Mouse (Mus musculus) layer of hippocampus, postnatal 14 days (tissue): ENCODE data around the gene Nudt8. TPM values are rescaled to one million over a fixed set of nuclear protein-coding genes. Genes with fewer than 3 reads are reported as not detected.

Experiments used
- DNase-seq, 2 experiments: peaks; one replicate each; pipeline ENCODE4 v3.0.0; 2021 to 2022; ENCODE audit warnings: low spot score in 2 of 2, mixed read lengths in 1 of 2
- total RNA-seq, 2 experiments: library from RNA; stranded (reverse); gene quantifications; 2 replicates each; pipeline ENCODE4 v1.2.3; 2021

Gene Nudt8
- total RNA-seq, 2 experiments from 2014 or later, result 12.3 to 12.5 TPM

GRCm38 (mm10) chr19:3985261-3985681 lies 15.1 kb upstream of the Nudt8 start:
- no peak for DNase-seq

GRCm38 (mm10) chr19:3986334-3986733 lies 14.0 kb upstream of the Nudt8 start, which contains the start of gene Acy3:
Gene Acy3, plus strand, starts transcription at chr19:3986570.
- no peak for DNase-seq

- DNase-seq, result no peak
Measured at GRCm38 (mm10) chr19:3988066-3988465, 12.3 kb upstream of the Nudt8 start.

GRCm38 (mm10) chr19:3988750-3989149 lies 11.6 kb upstream of the Nudt8 start:
- no peak for DNase-seq

GRCm38 (mm10) chr19:3990804-3991203 lies 9.6 kb upstream of the Nudt8 start:
- DNase-seq, result no peak

- no peak for DNase-seq
Measured at GRCm38 (mm10) chr19:3991562-3991961, 8.8 kb upstream of the Nudt8 start.

- no peak for DNase-seq
Measured at GRCm38 (mm10) chr19:3991966-3992365, 8.4 kb upstream of the Nudt8 start.

- DNase-seq, result no peak
Measured at GRCm38 (mm10) chr19:3992416-3992815, 8.0 kb upstream of the Nudt8 start, which contains the start of gene Tbx10. Gene Tbx10, plus strand, starts transcription at chr19:3992752.

GRCm38 (mm10) chr19:3994932-3995331 lies 5.4 kb upstream of the Nudt8 start:
- no peak for DNase-seq

- DNase-seq, result no peak
Measured at GRCm38 (mm10) chr19:3995505-3995904, 4.9 kb upstream of the Nudt8 start.

- DNase-seq, result no peak
Measured at GRCm38 (mm10) chr19:3996106-3996505, 4.3 kb upstream of the Nudt8 start.

- DNase-seq, result no peak
Measured at GRCm38 (mm10) chr19:3996747-3997146, 3.6 kb upstream of the Nudt8 start.

GRCm38 (mm10) chr19:3997231-3997630 lies 3.1 kb upstream of the Nudt8 start:
- DNase-seq, result no peak

- no peak for DNase-seq
Measured at GRCm38 (mm10) chr19:3998335-3998734, 2.0 kb upstream of the Nudt8 start.

- DNase-seq, result no peak
Measured at GRCm38 (mm10) chr19:3999121-3999730, 1.2 kb upstream of the Nudt8 start.

GRCm38 (mm10) chr19:4000949-4001525 lies 657 bp downstream of the Nudt8 start:
- no peak for DNase-seq

GRCm38 (mm10) chr19:4001752-4002151 lies 1.4 kb downstream of the Nudt8 start:
- DNase-seq, result no peak

- no peak for DNase-seq
Measured at GRCm38 (mm10) chr19:4003112-4003511, 2.7 kb downstream of the Nudt8 start, which contains the start of gene Doc2g. Gene Doc2g, plus strand, starts transcription at chr19:4003313.

- DNase-seq, result no peak
Measured at GRCm38 (mm10) chr19:4003641-4004040, 3.3 kb downstream of the Nudt8 start.

GRCm38 (mm10) chr19:4004331-4004730 lies 4.0 kb downstream of the Nudt8 start:
- no peak for DNase-seq

- DNase-seq, result no peak
Measured at GRCm38 (mm10) chr19:4005091-4005490, 4.7 kb downstream of the Nudt8 start.

GRCm38 (mm10) chr19:4005971-4006370 lies 5.6 kb downstream of the Nudt8 start:
- no peak for DNase-seq

GRCm38 (mm10) chr19:4011086-4011485 lies 10.7 kb downstream of the Nudt8 start:
- no peak for DNase-seq
